In the genomic region with DNA sequence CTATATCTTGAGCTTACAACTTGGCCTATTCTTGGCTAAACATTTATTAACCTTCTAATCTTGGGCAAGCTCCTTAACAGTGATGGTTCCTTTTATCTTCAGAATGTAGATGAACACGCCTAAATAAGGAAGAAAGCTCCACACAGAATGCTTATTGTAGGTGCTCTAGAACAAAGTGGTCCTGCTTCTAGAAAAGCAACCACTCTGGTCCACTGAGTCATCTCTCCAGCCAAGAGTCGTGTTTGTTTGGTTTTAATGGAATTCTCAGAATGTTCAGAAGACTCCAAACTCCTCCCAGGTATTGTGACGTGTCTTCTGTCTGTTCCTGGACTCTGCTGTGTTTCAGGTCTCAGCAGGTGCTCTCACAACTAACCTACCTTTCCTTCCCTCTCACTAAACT, we compare ENCODE assay signal across 27 mouse cellular contexts. TPM values are rescaled to one million over a fixed set of nuclear protein-coding genes. Genes with fewer than 3 reads are reported as not detected.
DNase-seq lines count a peak whose midpoint lies in the region; ATAC-seq and TF ChIP-seq lines count a peak whose summit lies in the region.
"Had no signal": no experiment of that assay in that cellular context is flagged by ENCODE, and none has a peak within 500 bp of the region (broad histone marks: within the 10 kb centered on the region; RNA-seq: fewer than 3 reads in every experiment).

No protein-coding gene starts in this region.

- peak; percentile 8; the same call in 1 of the 2 replicates for TF ChIP-seq POLR2A in testis, adult 2 months (IDR thresholded peaks at IDR 0.05; ENCODE audit: control insufficient read depth, low read depth, low read length)

- TF ChIP-seq CTCF in testis, adult 2 months (IDR thresholded peaks at IDR 0.05; ENCODE audit: control insufficient read depth, insufficient read depth, insufficient replicate concordance, low read depth, low read length): no peak
- no peak for TF ChIP-seq CTCF in stomach, postnatal 0 days (IDR thresholded peaks at IDR 0.05; ENCODE audit: low read depth)

- H3K4me3 ChIP-seq in testis, adult 2 months (ENCODE audit: control insufficient read depth, low read depth, low read length): peak overlapping the region; percentile 85
- H3K4me3 ChIP-seq in intestine, embryonic 15.5 days (replicated peaks): no peak overlapping the region
- no peak overlapping the region for H3K4me3 ChIP-seq in stomach, postnatal 0 days (ENCODE audit: low read depth, low read length)
- H3K4me3 ChIP-seq: forebrain, embryonic 13.5 days; gastrocnemius, adult 2 months; heart, adult 2 months; heart, embryonic 10.5 days; heart, embryonic 13.5 days had no signal

- H3K4me1 ChIP-seq in testis, adult 2 months (ENCODE audit: control insufficient read depth, insufficient read depth, low read length): no peaks in the 10 kb centered on the region; the same call in 1 of the 2 replicates
- H3K4me1 ChIP-seq in intestine, embryonic 15.5 days (replicated peaks): peaks cover 19% of the 10 kb centered on the region
- H3K4me1 ChIP-seq in stomach, postnatal 0 days (replicated peaks; ENCODE audit: control insufficient read depth, insufficient read depth): peaks cover 14% of the 10 kb centered on the region

- peak overlapping the region; percentile 70 for H3K27ac ChIP-seq in testis, adult 2 months (ENCODE audit: control insufficient read depth, insufficient read depth, low read depth, low read length)
- no peak overlapping the region for H3K27ac ChIP-seq in intestine, embryonic 15.5 days
- H3K27ac ChIP-seq in stomach, postnatal 0 days (replicated peaks): 0 out of 2 replicates have a peak overlapping the region, but pooled peaks have one; percentile 25
- H3K27ac ChIP-seq: forebrain, embryonic 13.5 days; gastrocnemius, adult 2 months; heart, adult 2 months; heart, embryonic 10.5 days; heart, embryonic 13.5 days; hindbrain, embryonic 14.5 days; hindbrain, postnatal 0 days had no signal

- H3K4me2 ChIP-seq in intestine, embryonic 15.5 days (replicated peaks): no peak overlapping the region
- no peak overlapping the region for H3K4me2 ChIP-seq in stomach, postnatal 0 days (replicated peaks; ENCODE audit: low read depth)
- H3K4me2 ChIP-seq: forebrain, embryonic 13.5 days; heart, embryonic 13.5 days; hindbrain, embryonic 14.5 days had no signal

- peak; percentile 12 for DNase-seq in heart, adult 11 months
- no peak for DNase-seq in heart, adult 18-20 months
- DNase-seq in testis, postnatal 14 days (ENCODE audit: low spot score): no peak
- no peak for DNase-seq in stomach, postnatal 0 days (ENCODE audit: low spot score)
- DNase-seq in left cerebral cortex, adult 11 months (ENCODE audit: low spot score): no peak
- DNase-seq: adrenal gland, postnatal 10 days; adrenal gland, postnatal 36 days; cerebellum, adult 18-20 months; cerebellum, adult 9-10 months; cerebellum, postnatal 14 days; gastrocnemius, adult 2 months; gastrocnemius, postnatal 14 days; heart, adult 2 months; heart, postnatal 14 days; heart, postnatal 4 days had no signal

- H3K36me3 ChIP-seq in testis, adult 2 months (ENCODE audit: control insufficient read depth, insufficient read depth, low read length): no peaks in the 10 kb centered on the region; the same call in none of the 2 replicates
- H3K36me3 ChIP-seq in intestine, embryonic 15.5 days: no peaks in the 10 kb centered on the region; the same call in 1 of the 2 replicates
- H3K36me3 ChIP-seq in stomach, postnatal 0 days (ENCODE audit: control insufficient read depth, insufficient read depth, low read length): no peaks in the 10 kb centered on the region

- no peak overlapping the region for H3K9ac ChIP-seq in intestine, embryonic 15.5 days
- no peak overlapping the region for H3K9ac ChIP-seq in stomach, postnatal 0 days (ENCODE audit: low read length)
- H3K9ac ChIP-seq: forebrain, embryonic 13.5 days; heart, embryonic 13.5 days; hindbrain, embryonic 14.5 days had no signal

- 0 out of 2 replicates have a peak, but pooled peaks have one; percentile 3 for ATAC-seq in intestine, embryonic 15.5 days
- ATAC-seq in stomach, postnatal 0 days (ENCODE audit: low FRiP score, low TSS enrichment): no peak
- no peak for ATAC-seq in erythroid progenitor cell, adult 5-6 weeks (replicated peaks; ENCODE audit: low FRiP score, poor library complexity, severe bottlenecking)
- ATAC-seq: CD4-positive, CD25-positive, alpha-beta regulatory T cell, adult 4 months; forebrain, embryonic 13.5 days; forebrain, embryonic 16.5 days; hindbrain, postnatal 0 days; inflammation-experienced regulatory T-cells, adult 6 months had no signal

- H3K27me3 ChIP-seq in testis, adult 2 months (ENCODE audit: control insufficient read depth, insufficient read depth, low read length): no peaks in the 10 kb centered on the region
- H3K27me3 ChIP-seq in intestine, embryonic 15.5 days (replicated peaks): no peaks in the 10 kb centered on the region
- no peaks in the 10 kb centered on the region for H3K27me3 ChIP-seq in stomach, postnatal 0 days (ENCODE audit: control insufficient read depth, insufficient read depth, low read length)
- H3K27me3 ChIP-seq: forebrain, embryonic 13.5 days; heart, embryonic 13.5 days had no signal

- TF ChIP-seq EP300 in stomach, postnatal 0 days (optimal IDR thresholded peaks at IDR 0.05): no peak

- 53% methylated on average over 3 of the region's 3 CpGs for WGBS in intestine, embryonic 15.5 days
- WGBS in stomach, postnatal 0 days: 38% methylated on average over 3 of the region's 3 CpGs

- H3K9me3 ChIP-seq in intestine, embryonic 15.5 days: no peaks in the 10 kb centered on the region
- no peaks in the 10 kb centered on the region for H3K9me3 ChIP-seq in stomach, postnatal 0 days (ENCODE audit: control insufficient read depth, low read length)
- H3K9me3 ChIP-seq: forebrain, embryonic 13.5 days; heart, embryonic 10.5 days; heart, embryonic 13.5 days had no signal

RNA-seq across cellular contexts. Expression of gene Yap1, which starts 38.8 kb away (rescaled TPM):
- total RNA-seq in heart, adult 18-20 months (2021): 10 to 100 TPM; 71.1 to 78.1 TPM
- 32.1 and 35.1 TPM in 2 replicates for polyA plus RNA-seq in testis, adult 2 months (2012; rRNA removed)
- 25.3 and 25.9 TPM in 2 replicates for polyA plus RNA-seq in intestine, embryonic 15.5 days (2015; fragmentation: Nextera tagmentation; extraction: Ambion mirVana)
- 13.6 and 16.0 TPM in 2 replicates for polyA plus RNA-seq in stomach, postnatal 0 days (2015; fragmentation: Nextera tagmentation; extraction: Ambion mirVana)
- total RNA-seq in erythroid progenitor cell, adult 5-6 weeks (2015; ENCODE audit: low replicate concordance): 2.5 TPM in 1 of 2 replicates, not detected in the other
- total RNA-seq in erythroid progenitor cell, adult 5-6 weeks (2017; ENCODE audit: low replicate concordance): not detected in 2 replicates
- total RNA-seq: MEL had no signal
- polyA plus RNA-seq: CD4-positive, CD25-positive, alpha-beta regulatory T cell, adult 4 months; inflammation-experienced regulatory T-cells, adult 6 months had no signal
